Mouse (Mus musculus) liver, embryonic 16.5 days (tissue): ENCODE measurements around the gene Smad3. TPM values are rescaled to one million over a fixed set of nuclear protein-coding genes. Genes with fewer than 3 reads are reported as not detected.

ENCODE experiments used
- ATAC-seq: fragments of 200-750 bp; cut with Nextera tagmentation; 2 replicates; pipeline ENCODE4 v1.8.0; 2017; ENCODE audit warnings: low read depth, mild to moderate bottlenecking, moderate number of reproducible peaks, moderate library complexity
- H3K27ac ChIP-seq: fragments of 300-500 bp; sonication (generic); 2 replicates; pipeline ENCODE4 v1.5.1; 2014; ENCODE audit warnings: mild to moderate bottlenecking, low read length
- H3K27me3 ChIP-seq: fragments of 300-500 bp; sonication (generic); 2 replicates; pipeline ENCODE4 v1.6.1; 2014; ENCODE audit warnings: low read depth, low read length, mixed read lengths; ENCODE audit not compliant: control insufficient read depth, insufficient read depth
- H3K36me3 ChIP-seq: fragments of 300-500 bp; sonication (generic); 2 replicates; pipeline ENCODE4 v1.6.1; 2014; ENCODE audit warnings: mild to moderate bottlenecking; ENCODE audit not compliant: control insufficient read depth, insufficient read depth
- H3K4me1 ChIP-seq: fragments of 300-500 bp; sonication (generic); 2 replicates; pipeline ENCODE4 v1.6.1; 2014; ENCODE audit warnings: low read depth, low read length, mixed read lengths; ENCODE audit not compliant: control insufficient read depth
- H3K4me2 ChIP-seq: fragments of 300-500 bp; sonication (generic); 2 replicates; pipeline ENCODE4 v1.6.1; 2014; ENCODE audit warnings: low read depth, low read length, mixed read lengths
- H3K4me3 ChIP-seq: fragments of 300-500 bp; sonication (generic); 2 replicates; pipeline ENCODE4 v1.5.1; 2014; ENCODE audit warnings: low read depth, mild to moderate bottlenecking, low read length
- H3K9ac ChIP-seq: fragments of 300-500 bp; sonication (generic); 2 replicates; pipeline ENCODE4 v1.6.1; 2014; ENCODE audit warnings: low read depth, low read length
- H3K9me3 ChIP-seq: fragments of 300-500 bp; sonication (generic); replicated peaks from 2 replicates; pipeline ENCODE4 v1.6.1; 2016; ENCODE audit warnings: low read length; ENCODE audit not compliant: control insufficient read depth
- WGBS: fragments of 180-500 bp; shearing (Covaris S2); extraction: QIAGEN DNeasy Blood & Tissue Kit; methylation state at CpG from one replicate; pipeline ENCODE4 v1.1.7; 2014; ENCODE audit not compliant: insufficient replicate concordance; 5-methylcytosine and 5-hydroxymethylcytosine counted together
- polyA plus RNA-seq: library from polyadenylated mRNA; unstranded; fragments of >200 nt; fragmentation: Nextera tagmentation; extraction: Ambion mirVana; gene quantifications from 2 replicates; pipeline ENCODE4 v1.2.1, GENCODE M21; 2015

The Smad3 gene
- polyA plus RNA-seq, 1 experiment from 2014 or later: 2.7 TPM

- no peaks in the 10 kb centered on the region for H3K27me3 ChIP-seq
- H3K4me3 ChIP-seq: no peak overlapping the region
- no peaks in the 10 kb centered on the region for H3K36me3 ChIP-seq
- H3K9ac ChIP-seq: no peak overlapping the region
- H3K9me3 ChIP-seq: no peaks in the 10 kb centered on the region
- no peak overlapping the region for H3K4me2 ChIP-seq
- no peak for ATAC-seq
- WGBS: 46% methylated on average over 3 of the region's 3 CpGs
- H3K4me1 ChIP-seq: no peaks in the 10 kb centered on the region; the same call in none of the 2 replicates
- H3K27ac ChIP-seq: no peak overlapping the region
Observed at GRCm38 (mm10) chr9:63673494-63673805, 84.3 kb downstream of the Smad3 start.

DNA sequence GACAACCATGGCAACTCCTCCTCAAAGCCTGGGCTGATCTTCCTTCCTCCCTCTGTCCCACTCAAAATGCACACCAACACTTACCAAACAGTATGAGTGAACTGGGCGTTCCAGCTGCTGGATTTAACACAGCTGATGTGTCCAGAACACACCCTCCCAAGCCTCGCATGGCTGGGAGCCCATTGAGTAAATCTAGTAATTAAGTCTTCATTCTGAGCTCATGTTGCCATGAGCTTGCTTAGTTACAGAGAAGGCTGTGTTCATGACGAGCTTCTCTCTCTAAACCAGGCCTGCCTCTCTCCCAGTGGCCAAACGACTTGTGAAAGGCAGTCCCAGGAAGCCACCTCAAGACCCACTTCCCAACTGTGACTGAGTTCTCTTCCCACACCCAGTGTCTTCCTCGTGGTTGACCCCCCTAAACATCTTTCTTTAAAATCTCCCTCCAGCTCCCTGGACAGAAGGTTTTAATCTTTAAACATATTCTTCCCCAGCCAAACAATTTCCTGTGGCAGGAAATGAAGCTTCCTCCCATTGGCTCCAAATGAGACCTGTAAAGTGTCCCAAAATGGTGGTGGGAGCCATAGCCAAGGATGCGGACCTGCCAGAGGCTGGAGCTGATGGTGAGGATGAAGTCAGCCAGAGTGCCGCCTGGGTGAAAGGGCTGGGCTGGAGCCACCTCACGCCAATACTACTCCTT, 84.8 kb downstream of the Smad3 start:
- H3K4me3 ChIP-seq: no peak overlapping the region
- no peaks in the 10 kb centered on the region for H3K9me3 ChIP-seq
- ATAC-seq: no peak
- no peak overlapping the region for H3K27ac ChIP-seq
- H3K9ac ChIP-seq: no peak overlapping the region
- 36% methylated on average over 8 of the region's 8 CpGs for WGBS
- H3K4me2 ChIP-seq: no peak overlapping the region
- H3K4me1 ChIP-seq: no peaks in the 10 kb centered on the region; the same call in none of the 2 replicates
- no peaks in the 10 kb centered on the region for H3K36me3 ChIP-seq
- no peaks in the 10 kb centered on the region for H3K27me3 ChIP-seq

GRCm38 (mm10) chr9:63669816-63670215, 88.0 kb downstream of the Smad3 start:
- 84% methylated on average over 7 of the region's 7 CpGs for WGBS

GRCm38 (mm10) chr9:63668621-63669020, 89.2 kb downstream of the Smad3 start:
- H3K27me3 ChIP-seq: no peaks in the 10 kb centered on the region
- no peak for ATAC-seq
- WGBS: 66% methylated on average over 1 of the region's 1 CpGs
- H3K27ac ChIP-seq: no peak overlapping the region
- no peak overlapping the region for H3K4me3 ChIP-seq
- no peak overlapping the region for H3K4me2 ChIP-seq
- no peaks in the 10 kb centered on the region for H3K36me3 ChIP-seq
- H3K4me1 ChIP-seq: no peaks in the 10 kb centered on the region; the same call in none of the 2 replicates
- no peak overlapping the region for H3K9ac ChIP-seq
- no peaks in the 10 kb centered on the region for H3K9me3 ChIP-seq

More at GRCm38 (mm10) chr9:63669816-63670215, 88.0 kb downstream of the Smad3 start:
- no peak for ATAC-seq
- Histone ChIP-seq H3K27ac (no peak overlapping the region), H3K9ac (no peak overlapping the region), H3K4me3 (no peak overlapping the region), H3K27me3 (no peaks in the 10 kb centered on the region), H3K36me3 (no peaks in the 10 kb centered on the region), H3K4me1 (no peaks in the 10 kb centered on the region; the same call in none of the 2 replicates), H3K4me2 (no peak overlapping the region), H3K9me3 (no peaks in the 10 kb centered on the region)

DNA sequence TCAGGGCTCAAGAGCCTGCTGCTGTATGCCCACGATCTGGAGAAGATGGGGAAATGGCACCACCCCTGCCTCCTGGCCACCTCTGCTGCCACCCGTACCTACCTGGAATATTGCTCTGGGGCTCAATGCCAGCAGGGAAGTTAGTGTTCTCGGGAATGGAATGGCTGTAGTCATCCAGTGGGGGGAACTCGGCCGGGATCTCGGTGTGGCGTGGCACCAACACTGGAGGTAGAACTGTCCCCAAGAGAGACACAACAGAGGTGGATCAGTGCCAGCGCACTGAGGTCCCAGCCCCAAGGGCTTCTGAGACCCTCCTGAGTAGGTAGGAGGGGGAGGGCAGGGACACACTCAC, 90.4 kb downstream of the Smad3 start:
- no peak overlapping the region for H3K9ac ChIP-seq
- H3K36me3 ChIP-seq: no peaks in the 10 kb centered on the region
- H3K9me3 ChIP-seq: no peaks in the 10 kb centered on the region
- H3K27me3 ChIP-seq: no peaks in the 10 kb centered on the region
- H3K4me1 ChIP-seq: no peaks in the 10 kb centered on the region; the same call in 1 of the 2 replicates
- ATAC-seq: no peak
- H3K4me3 ChIP-seq: no peak overlapping the region
- no peak overlapping the region for H3K27ac ChIP-seq
- 78% methylated on average over 8 of the region's 8 CpGs for WGBS
- no peak overlapping the region for H3K4me2 ChIP-seq

GRCm38 (mm10) chr9:63666612-63667372, 91.0 kb downstream of the Smad3 start:
- WGBS: 81% methylated on average over 18 of the region's 18 CpGs
- H3K4me3 ChIP-seq: no peak overlapping the region
- no peaks in the 10 kb centered on the region; the same call in 1 of the 2 replicates for H3K4me1 ChIP-seq
- no peaks in the 10 kb centered on the region for H3K9me3 ChIP-seq
- no peak for ATAC-seq
- no peak overlapping the region for H3K27ac ChIP-seq
- no peaks in the 10 kb centered on the region for H3K27me3 ChIP-seq
- no peaks in the 10 kb centered on the region for H3K36me3 ChIP-seq
- H3K4me2 ChIP-seq: no peak overlapping the region
- no peak overlapping the region for H3K9ac ChIP-seq

GRCm38 (mm10) chr9:63664792-63665646, 92.8 kb downstream of the Smad3 start:
- Histone ChIP-seq H3K27ac (no peak overlapping the region), H3K4me2 (no peak overlapping the region), H3K27me3 (no peaks in the 10 kb centered on the region), H3K36me3 (no peaks in the 10 kb centered on the region; the same call in 1 of the 2 replicates), H3K9ac (no peak overlapping the region), H3K9me3 (no peaks in the 10 kb centered on the region), H3K4me1 (no peaks in the 10 kb centered on the region; the same call in 1 of the 2 replicates), H3K4me3 (no peak overlapping the region)
- ATAC-seq: no peak
- 62% methylated on average over 13 of the region's 13 CpGs for WGBS

DNA sequence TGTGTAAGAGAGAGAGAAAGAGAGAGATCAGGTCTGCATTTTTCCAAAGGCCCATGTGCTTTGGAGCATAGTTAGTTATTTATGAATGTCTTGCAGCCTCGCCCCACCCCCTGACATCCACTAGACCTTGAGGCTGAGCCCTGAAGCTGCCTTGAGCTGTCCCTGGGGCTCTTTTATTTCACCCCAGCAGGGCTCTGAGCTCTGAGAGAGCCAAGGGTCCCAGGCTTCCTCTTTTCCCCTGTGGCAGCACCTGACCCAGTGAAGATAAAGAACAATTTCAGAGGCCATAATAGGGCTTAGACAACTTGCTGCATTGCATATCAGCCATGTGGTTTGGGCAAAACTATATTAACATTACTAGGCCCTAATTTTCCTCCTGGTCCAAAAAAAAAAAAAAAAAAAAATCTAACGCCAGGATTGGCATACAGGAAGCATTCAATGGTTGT, 93.5 kb downstream of the Smad3 start:
- Histone ChIP-seq H3K4me2 (no peak overlapping the region), H3K27me3 (no peaks in the 10 kb centered on the region), H3K9ac (no peak overlapping the region), H3K27ac (no peak overlapping the region), H3K4me3 (no peak overlapping the region), H3K4me1 (no peaks in the 10 kb centered on the region; the same call in 1 of the 2 replicates), H3K36me3 (no peaks in the 10 kb centered on the region; the same call in 1 of the 2 replicates), H3K9me3 (no peaks in the 10 kb centered on the region)
- 35% methylated on average over 2 of the region's 2 CpGs for WGBS
- ATAC-seq: no peak
